Mouse (Mus musculus) layer of hippocampus, adult 11-12 months (tissue): Measurements from ENCODE around the gene Kcnmb4.

Experiments used
- DNase-seq: peaks from one replicate; pipeline ENCODE4 v3.0.0; 2022; ENCODE audit warnings: low spot score

The Kcnmb4 gene

GRCm38 (mm10) chr10:116397973-116398372 lies 75.7 kb downstream of the Kcnmb4 start:
- DNase-seq, result no peak

DNA sequence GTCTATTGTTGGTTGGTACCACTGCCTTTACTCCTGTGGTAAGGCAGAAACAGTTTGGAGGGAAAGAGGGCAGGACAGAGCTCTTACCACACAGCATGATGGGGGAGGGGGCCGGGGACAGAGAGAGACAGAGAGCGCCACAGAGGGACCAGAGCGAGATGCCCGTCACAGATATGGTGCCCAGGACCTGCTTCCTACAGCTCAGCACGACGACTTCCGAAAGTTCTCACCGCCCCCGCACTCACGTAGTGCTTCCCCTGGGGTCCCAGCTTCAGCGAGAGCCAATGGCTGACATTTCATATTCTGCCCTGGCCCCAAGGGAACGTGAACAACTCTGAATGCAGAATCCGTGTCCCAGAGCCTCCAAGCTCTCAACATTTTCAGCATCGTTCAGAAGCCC lies 76.1 kb downstream of the Kcnmb4 start:
- no peak for DNase-seq

- no peak for DNase-seq
These were observed 76.7 kb downstream of the Kcnmb4 start for GRCm38 (mm10) chr10:116396966-116397365.

GRCm38 (mm10) chr10:116396279-116396678 lies 77.4 kb downstream of the Kcnmb4 start:
- DNase-seq, result no peak

- DNase-seq, result no peak
These were observed 79.1 kb downstream of the Kcnmb4 start for GRCm38 (mm10) chr10:116394585-116394984.

GRCm38 (mm10) chr10:116393790-116394475 lies 79.7 kb downstream of the Kcnmb4 start:
- DNase-seq, result no peak

DNA sequence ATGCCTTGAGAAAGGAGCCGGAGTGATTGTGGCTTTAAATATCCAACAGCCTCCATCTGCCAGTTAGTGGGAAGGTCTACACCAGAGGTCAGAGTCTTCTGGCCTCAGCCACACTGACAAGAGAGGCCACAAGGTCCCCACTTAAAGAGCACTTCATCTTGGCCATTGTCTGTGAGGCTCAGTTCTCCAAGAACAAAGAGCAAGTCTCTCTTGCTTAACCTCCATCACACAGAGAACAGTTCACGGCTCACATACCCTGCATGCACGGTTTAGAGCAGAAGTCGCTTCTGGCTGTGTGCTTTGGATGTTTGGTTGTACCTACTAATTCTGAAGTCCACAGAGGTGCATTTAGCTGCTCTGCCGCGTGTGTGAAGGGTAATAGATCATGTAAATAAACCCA lies 84.8 kb downstream of the Kcnmb4 start:
- no peak for DNase-seq

DNA sequence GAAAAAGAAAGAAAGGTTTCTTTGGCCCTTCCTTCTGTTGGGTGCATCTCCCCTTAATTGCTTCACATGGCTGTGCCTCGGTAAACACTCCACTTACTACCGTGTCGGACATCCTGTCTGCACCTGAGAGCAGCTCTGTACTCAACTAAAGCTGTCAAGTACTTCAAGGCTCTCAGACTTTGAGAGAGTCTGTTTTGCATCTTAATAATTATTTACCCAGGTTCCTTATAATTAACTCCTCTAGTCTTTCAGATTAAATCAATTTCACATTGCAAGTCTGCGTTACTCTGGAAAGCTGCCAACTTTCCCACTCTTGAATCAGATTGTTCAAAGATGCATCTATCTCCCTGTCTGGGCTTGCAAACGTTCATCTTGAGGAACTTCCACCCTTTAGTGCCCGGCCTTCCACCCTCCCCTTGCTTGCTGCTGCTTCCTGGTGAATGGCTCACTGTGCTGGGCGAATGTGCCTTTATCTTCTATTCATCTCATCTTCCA lies 87.2 kb downstream of the Kcnmb4 start:
- no peak for DNase-seq

DNA sequence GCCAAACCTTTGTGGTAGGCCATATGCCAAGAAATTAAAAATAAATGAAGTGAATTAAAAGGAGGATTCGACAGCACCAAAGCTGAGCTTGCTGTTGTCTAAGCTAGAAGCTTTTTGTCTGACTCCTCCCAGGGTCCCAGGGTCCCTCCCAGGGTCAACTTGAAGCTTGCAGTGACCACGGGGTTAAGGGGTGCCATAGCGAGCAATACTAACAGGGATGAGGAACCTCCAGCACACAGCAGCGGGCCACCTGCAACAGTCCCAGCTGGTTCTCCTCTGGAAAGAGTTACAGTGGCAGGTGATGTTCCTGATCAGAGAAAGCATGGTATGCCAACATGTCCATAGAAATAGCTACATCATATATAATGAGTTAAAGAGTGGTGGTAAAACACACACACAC lies 89.3 kb downstream of the Kcnmb4 start:
- DNase-seq, result no peak

- DNase-seq, result no peak
These were observed 90.6 kb downstream of the Kcnmb4 start for GRCm38 (mm10) chr10:116382826-116383685.

- DNase-seq, result no peak
These were observed 96.8 kb downstream of the Kcnmb4 start for GRCm38 (mm10) chr10:116376853-116377252.

DNA sequence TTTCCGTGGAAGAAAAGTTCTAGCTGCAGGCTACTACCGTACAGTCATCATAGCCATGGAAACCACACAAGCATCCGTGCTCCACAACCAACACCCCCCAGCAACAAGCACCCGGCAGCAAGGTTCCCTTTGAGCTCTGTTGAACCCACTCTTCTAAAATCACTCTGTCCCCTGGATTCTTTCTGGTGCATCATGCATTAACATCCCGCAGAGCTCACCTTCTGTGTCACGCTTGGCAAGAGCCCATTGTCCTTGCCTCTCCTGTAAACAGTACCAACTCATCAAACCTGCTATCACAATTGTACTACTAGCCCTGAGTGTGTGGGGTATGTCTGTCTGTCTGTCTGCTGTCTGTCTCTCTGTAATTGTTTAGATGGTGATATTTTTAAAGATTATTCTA lies 99.6 kb downstream of the Kcnmb4 start:
- DNase-seq, result no peak

DNA sequence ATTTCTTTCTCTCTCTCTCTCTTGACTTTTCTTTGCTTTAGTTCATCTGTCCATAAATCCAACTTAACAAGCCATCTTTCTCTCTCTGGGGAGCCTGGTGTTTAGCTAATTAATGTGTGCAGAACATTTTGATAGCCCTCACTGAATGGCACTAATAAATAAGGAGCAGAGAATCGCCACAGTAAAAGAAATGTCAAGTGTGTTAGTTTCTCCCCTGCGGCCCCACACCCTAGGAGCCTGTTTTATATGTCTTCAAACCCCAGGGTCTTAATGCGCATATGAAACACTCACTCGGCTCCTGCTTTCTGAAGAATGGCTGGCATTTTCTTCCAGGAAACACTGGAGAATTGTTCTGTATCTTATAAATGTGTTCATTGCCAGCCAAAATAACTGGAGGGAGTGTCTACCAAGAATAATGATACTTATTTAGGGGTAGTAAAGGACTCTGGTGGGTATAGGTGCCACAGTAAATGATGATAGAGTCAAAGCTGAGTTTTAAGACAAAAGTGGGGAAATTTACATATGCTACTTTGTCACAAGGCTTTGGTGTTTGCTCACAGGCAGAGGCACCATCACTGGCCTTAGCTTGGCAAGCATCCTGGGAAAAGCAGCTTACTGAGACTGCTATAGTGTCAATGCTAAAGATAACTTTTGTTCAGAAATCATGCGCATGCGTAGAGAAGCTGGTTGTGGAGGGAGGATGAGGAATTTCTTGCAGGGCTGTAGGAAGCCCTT lies 102.5 kb downstream of the Kcnmb4 start:
- no peak for DNase-seq
